Mouse (Mus musculus) megakaryocyte-erythroid progenitor cell, adult 5-6 weeks (primary cell): Measurements from ENCODE around the gene Mpzl1. TPM values are rescaled to one million over a fixed set of nuclear protein-coding genes. Genes with fewer than 3 reads are reported as not detected.

Experiments
- ATAC-seq: replicated peaks from 2 replicates; pipeline ENCODE4 v1.8.0; 2016; ENCODE audit warnings: mild to moderate bottlenecking, inconsistent platforms; ENCODE audit not compliant: severe bottlenecking, poor library complexity, low FRiP score, low TSS enrichment
- total RNA-seq, 2 experiments: library from RNA; stranded (forward) in 1 of 2; stranded (reverse) in 1 of 2; fragments of 200-1000, 215-1000 nt in 1 of 2; fragments of >200 nt in 1 of 2; fragmentation: Nextera tagmentation in 1 of 2; gene quantifications; 2 replicates each; pipeline ENCODE4 v1.2.3; 2014 to 2017

The Mpzl1 gene
- total RNA-seq, 2 experiments from 2014 or later = 3.5 TPM

DNA sequence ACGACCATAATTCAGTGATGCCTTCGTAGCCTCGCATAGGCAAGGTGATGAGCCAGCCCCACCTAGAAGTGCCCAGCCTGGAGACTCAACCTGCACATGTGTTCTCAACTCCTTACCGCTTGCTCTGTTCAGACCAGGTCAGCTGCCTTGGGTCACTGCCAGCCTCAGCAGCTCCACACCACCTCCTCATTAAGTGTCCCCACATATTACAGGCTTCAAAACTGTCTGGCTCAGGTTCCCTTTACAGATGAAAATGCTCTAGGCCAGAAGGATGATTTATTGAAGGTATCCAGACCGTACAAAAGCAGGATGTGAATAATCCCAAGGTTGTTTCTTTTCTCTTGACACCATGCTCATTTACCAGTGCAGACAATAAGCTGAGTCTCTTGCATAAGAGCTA is 8.4 kb downstream of the Mpzl1 start:
- ATAC-seq = no peak

DNA sequence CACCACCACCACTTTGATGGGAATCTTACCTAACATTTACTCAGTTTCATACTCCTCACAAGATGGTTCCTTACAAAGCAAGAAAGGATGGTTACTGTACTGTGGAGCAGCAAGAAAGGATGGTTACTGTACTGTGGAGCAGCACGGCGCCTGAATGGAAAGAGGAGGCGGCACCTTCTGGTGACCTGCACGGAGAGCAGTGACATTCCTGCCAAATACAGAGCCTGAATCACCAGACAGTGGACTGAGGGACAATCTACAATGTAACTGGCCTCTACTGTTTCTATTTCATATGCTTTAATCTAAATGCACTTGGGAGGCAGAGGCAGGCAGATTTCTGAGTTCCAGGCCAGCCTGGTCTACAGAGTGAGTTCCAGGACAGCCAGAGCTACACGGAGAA is 9.3 kb downstream of the Mpzl1 start:
- no peak for ATAC-seq

DNA sequence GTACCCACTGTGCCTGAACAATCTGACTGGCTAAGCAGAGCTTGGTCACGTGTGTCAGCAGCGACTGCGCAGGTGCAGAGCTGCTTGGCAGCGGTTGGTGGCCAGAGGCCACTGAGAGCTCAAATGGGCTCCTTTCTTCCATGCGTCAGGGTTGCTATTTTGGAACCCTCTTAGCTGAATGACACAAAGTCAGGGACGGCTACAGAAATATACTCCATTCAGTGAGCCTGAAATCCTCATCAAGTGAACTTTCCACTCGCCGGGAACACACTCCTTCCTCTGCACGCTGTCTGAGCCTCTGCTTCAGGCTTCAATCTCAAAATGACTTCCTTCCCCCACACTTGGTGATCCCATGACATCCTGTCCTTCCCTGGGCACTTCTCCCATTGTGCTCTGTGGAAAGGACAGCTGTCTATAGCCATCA is 16.1 kb downstream of the Mpzl1 start:
- 0 out of 2 replicates have a peak, but pooled peaks have one; percentile 38 for ATAC-seq

DNA sequence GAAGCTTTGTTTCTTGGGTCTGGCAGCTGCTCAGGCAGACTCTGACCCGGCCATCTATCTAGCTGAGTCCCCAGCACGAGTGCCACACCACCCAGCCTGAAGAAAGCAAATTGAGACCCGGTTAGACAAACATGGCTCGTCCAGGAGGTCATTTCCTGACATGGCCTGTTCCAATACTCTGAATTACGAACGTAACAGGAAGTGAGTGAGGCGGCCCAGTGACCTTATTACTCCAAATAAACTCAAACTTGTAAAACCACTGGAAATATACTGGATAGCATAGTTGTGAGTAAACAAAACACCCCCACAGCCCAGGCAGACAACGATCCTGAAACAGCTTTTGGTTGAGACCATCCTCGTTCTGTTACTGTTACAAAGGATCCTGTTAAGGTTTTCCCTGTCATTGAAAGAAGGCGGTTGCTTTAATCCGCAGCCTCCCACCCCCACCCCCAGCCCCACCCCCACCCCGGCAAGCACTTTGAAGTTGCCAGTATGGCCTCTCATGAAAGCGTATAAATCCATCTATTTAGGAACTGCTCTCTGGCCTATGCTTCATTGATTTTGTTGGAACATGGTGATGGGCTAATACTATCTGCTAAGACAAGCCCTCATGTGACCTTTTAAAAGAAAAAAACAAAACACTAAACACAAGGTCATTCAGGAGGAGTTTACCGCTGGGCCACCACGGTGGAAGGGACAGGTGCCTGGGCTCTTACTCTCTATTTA is 17.0 kb downstream of the Mpzl1 start:
- no peak for ATAC-seq

DNA sequence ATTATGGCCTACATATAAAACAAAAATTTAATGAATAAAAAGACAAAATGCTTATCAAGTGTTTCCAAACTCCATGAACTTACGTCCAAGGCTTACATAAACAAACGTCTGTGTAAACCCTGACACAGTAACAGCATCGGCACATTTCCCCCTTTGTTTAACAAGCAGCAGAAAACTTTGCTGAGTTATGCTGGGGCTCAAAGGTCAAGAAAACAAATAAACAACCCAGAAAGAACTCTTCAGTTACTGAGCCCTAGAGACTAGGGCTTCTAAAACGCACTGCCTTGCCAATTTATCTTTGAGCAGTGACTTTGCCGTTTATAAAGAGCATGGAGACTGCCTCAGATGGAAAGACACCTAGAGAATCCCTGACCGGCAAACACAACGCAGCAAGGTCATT is 17.7 kb downstream of the Mpzl1 start:
- no peak for ATAC-seq

DNA sequence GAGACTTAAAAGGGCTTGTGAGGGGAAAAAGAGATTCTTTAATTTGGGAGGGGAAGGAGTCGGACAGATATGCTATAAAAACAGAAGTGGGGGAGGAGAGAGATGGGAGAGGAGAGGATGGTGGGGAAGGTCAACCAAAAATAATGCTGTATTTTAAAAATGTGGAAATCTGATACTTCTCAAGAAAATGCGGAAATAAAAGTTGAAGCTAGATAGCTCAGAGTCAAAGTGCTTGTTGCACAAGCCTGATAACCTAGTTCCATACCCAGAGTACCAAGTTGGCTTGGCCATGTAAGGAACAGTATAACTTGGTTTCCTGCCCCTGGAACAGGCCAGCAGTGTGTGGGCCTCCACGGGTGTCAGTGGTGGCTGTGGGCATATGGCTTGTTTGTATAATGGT is 19.5 kb downstream of the Mpzl1 start:
- ATAC-seq = no peak

DNA sequence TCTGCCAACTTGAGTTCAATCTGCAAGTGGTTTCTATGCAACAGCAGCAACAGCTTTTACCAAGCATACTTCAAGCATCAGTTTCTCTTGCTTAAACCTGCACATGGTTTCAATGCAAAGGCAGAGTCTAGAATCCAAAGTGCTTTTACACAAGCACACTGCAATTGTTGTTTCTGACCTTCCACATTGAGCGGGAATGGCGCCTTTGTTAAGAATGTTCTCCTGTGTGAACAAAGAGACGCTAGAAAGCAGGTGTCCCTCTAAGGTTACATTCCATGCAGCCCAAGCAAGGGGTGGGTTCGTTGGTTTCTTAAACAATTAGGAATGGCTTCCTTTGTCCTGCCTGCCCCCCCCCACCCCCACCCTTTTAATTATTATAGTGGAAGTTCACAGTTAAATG is 20.4 kb downstream of the Mpzl1 start:
- no peak for ATAC-seq

DNA sequence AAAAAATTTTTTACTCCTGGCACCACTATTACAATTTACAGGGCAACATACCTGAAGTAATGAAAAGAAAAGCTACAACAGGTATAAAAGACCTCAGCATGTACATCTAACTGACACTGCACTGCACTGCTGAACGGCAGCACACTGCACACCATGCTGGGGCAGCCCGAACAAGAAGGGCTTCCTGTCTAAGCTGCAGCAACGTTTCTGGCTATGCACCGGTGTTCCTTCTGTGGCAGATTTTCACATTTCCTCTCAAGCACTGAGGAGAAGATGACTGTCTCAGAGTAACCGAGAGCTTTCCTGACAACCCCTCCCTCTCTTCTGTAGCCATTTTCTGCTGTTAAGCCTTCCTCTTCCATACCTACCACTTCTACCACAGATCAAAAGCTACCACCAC is 21.6 kb downstream of the Mpzl1 start:
- peak; percentile 25; the same call in 1 of the 2 replicates for ATAC-seq

DNA sequence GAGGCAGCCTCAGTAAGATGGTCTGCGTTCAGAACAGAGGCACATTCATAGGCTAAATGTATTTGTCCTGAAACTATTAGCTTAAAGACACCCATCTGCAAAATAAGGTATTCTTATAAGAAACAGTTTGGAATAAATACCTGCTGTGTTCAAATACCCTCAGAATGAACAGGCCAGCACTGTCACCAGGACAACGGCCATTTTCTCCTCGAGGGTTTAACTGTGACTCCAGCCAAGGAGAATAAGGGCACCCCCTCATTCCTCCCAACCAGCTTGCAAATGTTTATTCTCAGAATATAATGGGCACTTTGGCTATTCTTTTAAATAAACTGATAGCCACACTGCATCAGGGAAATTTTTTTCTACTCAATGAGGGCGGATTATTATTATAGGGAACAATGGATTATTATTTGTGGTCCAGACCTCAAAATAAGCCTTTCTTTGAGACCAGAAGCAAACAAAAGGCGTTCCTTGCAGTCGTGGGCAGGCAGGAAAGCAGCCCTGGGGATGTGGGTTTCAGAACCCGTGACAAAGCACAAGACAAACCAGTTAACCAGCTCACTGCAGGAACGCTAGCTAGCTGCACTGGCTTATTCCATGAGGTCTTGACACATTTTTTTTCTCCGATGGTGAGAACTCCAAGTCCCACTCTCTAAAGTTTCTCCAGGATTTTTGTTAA is 23.9 kb downstream of the Mpzl1 start:
- ATAC-seq = no peak

DNA sequence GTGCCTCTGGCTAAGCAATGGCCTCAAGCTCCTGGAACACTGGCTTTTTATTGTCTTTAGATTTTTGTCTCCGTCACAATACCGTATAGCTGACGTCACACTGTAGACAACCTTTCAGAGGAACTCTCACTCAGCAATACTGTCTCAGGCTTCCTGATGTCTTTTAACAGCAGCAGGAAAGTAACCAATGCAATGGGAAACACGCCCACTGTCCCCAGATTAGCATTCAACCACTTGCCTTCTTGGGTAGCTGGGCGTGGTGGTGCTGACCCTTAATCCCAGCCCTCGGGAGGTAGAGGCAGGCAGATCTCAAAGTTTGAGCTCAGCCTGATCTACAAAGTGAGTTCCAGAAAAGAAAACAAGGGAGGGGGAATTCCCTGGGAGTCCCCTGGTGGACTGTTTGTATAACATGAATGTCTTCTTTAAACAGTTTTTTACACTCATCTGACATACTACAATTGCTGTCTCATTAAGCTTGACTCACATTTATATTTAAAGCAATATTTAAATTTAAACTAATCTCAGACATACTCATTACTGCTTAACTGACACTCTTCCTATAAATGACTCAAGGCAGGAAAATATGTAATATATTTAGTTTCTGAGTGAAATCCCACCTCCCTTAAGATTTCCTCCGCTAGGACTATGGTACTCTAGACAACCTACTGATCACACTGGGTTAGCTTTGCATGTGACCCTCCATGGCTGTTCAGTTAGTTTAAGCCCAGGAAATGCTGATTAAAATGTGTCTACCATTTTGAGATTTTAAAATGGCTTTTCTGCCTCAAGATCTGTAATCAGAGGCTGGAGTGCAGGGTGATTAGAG is 24.6 kb downstream of the Mpzl1 start:
- ATAC-seq = 0 out of 2 replicates have a peak, but pooled peaks have one; percentile 9

DNA sequence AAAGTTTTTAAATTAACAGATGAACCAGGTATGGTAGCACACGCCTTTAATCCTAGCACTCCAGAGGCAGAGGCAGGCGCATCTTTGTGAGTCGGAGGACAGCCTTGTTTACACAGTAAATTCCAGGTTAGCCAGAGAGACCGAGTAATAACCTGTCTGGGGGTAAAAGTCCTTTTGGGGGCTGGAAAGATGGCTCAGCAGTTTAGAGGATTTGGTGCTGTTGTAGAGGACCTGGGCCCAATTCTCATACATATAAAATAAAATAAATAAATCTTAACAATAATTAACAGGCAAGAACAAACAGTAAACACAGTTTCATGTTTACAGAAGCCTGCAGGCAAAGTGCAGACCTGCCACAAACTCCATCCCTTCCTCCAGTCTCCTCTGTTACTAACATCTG is 25.4 kb downstream of the Mpzl1 start:
- ATAC-seq = no peak

DNA sequence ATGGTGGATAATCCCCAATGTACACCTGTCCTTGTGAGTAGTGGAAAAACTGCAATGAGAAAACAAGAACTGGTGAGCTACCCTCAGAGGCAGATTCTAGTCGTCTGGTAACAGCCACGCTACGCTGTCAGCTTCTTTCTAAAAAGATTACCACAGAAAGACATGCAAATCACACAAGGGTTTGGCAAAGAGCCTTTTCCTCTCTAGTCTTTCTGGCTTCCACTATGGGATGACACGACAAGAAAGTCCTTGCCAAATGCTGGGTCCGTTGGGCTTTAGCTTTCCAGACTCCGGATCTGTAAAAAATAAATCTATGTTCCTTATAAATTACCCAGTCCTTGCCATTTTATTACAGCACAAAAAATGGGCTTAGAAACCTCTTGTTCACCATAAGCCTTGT is 28.6 kb downstream of the Mpzl1 start:
- no peak for ATAC-seq

DNA sequence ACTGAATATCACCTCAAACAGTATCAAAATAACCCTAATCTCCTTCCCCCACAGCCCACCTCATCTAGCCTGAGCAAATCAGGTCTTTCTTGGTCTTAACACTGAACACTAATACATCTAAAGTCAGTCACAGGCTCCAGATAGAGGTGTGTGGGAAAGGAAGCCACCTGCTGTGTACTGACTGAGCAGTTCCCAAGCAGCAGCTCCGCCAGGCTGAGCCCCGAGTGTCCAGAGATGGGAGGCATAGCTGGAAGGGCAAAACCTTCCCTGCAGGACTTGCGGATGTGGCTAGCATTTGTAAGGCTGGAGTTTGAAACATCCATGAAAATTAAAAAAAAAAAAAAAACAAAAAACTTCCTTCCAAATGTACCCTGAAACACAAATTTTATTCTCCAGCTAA is 29.2 kb downstream of the Mpzl1 start:
- ATAC-seq = no peak

DNA sequence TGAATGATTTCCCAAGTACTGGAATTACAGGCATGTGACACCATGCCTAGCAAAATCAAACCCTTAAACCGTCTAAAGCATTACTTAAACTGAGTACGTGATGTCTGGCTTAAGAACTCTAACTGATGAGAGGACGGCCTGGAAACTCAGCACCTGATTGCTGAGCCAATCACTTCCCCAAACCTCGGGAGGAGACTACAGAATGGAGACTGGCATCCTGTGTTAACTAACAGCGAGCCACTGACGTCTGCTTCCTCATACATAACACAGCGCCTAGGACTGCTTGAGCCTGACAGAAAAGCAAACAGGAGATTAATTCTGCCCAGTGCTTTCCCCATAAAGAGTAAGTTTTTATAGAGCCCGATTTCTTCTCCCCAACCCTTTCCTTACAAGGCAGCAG is 30.1 kb downstream of the Mpzl1 start:
- ATAC-seq = no peak

DNA sequence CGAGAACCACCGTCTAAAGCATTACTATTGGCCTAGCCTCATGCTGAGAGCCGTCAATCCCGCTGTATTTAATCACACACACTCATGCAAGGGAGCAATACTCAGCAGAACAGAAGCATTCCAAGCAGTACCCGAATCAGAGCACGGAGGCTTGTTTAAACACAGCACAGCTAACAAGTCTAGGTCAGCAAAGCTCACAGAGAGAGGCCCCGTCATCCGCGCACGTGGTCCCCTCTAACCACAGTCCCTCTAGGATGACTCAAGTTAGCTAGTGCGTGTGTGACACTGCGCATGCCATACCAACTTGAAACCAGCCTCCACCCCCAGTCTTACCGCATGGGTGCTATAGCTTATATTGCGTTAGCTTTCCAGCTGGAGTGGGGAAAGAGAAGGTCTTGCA is 31.1 kb downstream of the Mpzl1 start:
- ATAC-seq = no peak

DNA sequence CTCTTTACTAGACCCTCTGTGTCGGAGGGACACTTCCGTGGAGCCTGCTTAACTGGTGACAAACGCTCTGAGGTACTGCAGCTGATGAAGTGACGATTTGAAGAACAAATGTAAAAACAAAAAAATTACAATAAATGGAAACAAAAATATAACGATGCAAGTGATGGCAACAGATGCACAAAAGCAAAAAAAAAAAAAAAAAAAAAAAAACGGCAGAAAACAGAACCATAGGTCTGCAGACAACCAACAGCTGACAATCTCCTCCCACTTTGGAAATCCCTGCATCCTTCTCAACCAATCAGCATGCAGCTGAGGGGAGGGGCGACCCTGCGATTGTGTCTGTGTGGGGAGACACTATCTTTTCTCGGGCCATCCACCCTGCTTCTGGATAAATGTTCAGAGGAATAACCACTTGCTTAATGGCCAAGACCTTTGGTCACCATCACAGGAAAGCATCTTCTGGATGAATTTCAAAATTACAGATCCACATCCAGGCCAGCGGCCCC is 32.5 kb downstream of the Mpzl1 start:
- no peak for ATAC-seq

DNA sequence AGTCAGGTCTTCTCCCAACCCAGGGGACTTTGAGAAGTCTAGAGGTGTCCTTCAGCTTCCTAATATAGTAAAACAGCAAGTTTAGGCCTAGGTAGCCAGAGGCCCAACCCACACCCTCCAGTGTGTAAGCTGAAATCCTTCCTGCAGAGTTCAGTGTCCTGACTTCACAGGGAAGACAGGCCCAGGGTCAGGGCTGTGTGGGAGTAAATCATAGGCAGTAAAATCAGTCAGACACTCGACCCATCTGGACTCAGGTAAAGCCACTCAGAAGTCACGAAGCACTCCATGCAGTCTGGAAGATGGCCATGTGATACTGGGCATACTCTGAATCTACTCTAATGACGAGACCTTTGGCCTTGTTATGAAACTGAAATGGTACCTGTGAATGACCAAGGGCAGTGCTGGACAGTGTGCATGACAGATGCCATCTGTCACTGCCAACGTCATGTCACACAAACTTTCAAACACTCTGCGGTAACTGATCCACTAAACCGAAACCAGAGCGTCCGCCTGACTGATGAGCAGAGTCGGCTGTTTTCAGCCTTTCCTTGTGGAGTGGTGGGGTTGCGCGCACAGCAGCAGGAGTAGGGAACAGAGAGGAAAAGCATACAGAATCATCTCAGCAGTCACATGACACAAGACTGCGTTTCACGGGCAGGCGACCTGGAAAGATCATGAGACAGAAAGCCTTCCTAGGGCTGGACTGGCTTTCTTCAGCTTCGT is 39.5 kb downstream of the Mpzl1 start:
- ATAC-seq = no peak

DNA sequence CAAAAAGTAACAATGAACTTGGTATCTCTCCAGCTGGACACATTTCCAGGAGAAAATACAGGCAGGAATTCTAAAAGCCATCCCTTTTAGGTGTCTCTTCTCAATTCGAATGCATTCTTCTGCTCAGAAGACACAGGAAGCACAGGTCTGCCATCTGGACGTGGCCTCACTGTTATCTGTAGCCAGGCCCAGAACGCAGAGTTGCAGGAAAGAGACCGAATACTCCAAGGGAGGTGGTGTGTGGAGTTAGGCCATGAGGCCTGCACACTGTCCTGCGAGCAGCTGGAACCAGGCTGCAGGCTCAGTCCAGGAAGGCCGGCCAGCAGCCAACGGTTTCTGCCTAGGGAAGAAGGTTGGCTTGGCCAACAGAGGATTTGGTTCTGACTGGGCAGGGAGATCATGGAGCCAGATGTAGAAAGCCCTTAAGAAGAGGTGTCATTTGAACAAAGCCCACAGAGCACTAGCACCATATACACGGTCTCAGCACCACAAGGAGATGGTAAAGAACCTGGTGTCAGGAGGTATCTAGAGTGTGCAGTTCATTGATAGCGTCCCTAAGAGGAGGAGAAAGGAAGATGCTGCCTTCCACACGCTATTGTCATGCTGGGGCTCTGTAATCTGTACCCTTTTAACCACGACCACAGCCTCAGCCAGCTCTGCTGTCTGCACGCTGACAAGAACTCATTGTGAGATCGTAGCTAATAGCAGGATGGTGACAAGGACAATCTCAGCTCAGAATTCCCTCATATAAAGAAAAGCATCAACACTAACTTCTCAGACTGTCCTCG is 41.8 kb downstream of the Mpzl1 start:
- ATAC-seq = peak; percentile 50; the same call in 1 of the 2 replicates

DNA sequence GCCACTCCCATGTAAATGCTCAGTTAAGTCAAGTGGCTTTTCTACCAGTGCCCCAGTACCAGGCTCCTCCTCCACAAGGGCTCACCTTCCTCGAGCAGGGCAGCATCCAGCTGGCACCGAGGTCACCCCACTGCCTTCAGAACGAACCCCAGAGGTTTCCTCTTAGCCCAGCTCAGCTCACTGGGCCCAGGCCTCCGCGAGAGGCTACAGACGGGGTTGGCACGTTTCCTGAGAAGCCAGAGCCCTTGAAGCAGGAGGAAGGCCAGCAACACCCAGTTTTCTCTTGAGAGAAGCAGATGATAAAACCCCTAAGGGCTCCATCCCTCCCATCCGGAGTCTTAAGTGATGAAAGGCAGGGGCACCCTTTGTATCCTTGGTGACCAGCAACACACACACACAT is 43.6 kb downstream of the Mpzl1 start:
- peak; percentile 21; the same call in 1 of the 2 replicates for ATAC-seq
